Mouse (Mus musculus) adipocyte (in vitro differentiated cells): ENCODE results near the gene Mettl26.
A peak's percentile ranks its signal among the peaks of the same experiment; 100 is the strongest.

Experiments
- DNase-seq: peaks from one replicate; pipeline ENCODE4 v3.0.0-alpha.2; 2016; ENCODE audit warnings: low spot score

The Mettl26 gene

DNA sequence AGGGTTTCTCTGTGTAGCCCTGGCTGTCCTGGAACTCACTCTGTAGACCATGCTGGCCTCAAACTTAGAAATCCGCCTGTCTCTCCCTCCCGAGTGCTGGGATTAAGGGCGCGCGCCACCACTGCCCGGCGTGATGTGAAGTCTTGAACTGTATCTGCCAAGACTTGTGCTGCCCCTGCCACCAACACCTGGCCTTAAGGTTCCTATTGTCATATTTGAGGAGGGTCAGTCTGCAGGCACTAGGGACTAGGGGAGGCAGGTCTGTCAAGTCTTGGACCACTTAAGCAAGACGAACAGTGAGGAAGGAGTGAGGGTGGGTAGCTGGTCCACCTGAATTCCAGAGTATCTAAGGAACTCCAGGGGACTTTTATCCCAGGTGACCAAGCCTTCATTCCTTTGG is 5.4 kb upstream of the Mettl26 start:
- no peak for DNase-seq

DNA sequence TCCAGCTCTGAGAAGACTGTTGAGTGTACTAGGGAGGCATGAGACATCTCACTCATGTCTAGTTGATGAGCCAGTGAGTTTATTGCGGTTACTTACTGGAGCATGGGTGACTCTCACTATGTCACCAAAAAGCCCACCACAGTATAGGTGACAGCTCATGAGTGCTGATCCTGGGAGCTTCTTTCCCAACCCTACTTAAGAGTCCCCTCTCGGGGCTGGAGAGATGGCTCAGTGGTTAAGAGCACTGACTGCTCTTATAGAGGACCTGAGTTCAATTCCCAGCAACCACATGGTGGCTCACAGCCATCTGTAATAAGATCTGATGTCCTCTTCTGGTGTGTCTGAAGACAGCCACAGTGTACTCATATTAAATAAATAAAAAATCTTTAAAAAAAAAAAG is 4.9 kb upstream of the Mettl26 start:
- no peak for DNase-seq

DNA sequence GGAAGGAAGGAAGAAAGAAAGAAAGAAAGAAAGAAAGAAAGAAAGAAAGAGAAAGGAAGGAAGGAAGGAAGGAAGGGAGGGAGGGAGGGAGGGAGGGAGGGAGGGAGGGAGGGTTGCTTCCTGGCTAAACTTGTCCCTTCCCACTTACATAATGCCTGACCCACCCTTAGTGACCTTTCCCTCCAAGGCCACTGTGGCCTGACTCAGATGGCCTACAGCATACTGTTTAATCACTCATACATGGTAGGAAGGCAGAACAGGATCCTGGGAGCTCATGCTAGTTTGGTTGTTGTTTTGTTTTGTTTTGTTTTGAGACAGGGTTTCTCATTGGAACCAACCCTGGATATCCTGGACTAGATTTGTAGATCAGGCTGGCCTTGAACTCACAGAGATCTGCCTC is 3.3 kb upstream of the Mettl26 start:
- DNase-seq, result peak; percentile 59

DNA sequence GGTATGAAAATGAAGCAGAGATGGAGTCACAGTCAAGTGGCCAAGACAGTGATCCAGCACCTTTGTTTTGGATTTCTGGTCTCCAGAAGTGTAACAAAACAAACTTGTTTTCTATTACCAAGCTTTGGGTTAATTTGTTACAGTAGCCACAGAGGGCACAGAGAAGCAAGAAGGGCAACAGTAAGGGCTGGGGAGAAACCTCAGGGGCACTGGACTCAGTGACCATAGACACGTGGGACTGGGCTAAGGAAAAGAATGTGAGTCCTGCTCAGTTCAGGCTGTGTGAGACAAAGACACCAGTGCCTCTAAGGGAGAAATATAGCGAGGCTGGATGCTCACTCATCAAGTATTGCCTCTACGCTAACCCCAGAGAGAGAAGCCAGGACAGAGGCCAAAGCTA is 2.2 kb upstream of the Mettl26 start:
- DNase-seq, result no peak

DNA sequence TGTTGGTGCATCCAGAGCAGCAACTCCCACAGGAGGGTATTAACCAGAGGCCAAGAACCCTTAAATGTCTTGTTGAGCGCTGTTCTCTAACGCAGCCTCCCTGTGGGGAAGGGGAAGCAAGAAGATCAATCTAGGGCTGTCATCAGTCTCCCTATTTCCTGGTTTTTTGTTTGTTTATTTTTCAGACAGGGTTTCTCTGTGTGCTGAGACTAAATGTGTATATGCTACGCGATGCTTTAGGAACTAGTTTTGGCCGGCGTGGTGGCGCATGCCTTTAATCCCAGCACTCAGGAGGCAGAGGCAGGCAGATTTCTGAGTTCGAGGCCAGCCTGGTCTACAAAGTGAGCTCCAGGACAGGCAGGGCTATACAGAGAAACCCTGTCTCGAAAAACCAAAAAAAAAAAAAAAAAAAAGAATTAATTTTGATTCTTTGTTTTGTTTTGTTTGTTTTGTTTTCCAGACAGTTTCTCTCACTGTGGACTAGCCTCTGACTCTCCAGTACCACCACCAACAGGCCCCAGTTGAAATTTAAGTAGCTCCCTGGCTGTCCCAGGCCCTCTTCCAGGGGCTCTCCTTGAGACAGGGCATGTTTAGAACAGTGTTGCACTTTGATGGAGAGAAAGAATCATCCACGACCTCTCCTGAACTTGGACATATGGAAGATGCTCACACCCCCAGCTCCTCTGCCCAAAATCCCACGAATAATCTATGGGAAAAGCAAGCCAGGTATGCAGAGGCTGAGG is 1.3 kb upstream of the Mettl26 start:
- DNase-seq, result no peak

DNA sequence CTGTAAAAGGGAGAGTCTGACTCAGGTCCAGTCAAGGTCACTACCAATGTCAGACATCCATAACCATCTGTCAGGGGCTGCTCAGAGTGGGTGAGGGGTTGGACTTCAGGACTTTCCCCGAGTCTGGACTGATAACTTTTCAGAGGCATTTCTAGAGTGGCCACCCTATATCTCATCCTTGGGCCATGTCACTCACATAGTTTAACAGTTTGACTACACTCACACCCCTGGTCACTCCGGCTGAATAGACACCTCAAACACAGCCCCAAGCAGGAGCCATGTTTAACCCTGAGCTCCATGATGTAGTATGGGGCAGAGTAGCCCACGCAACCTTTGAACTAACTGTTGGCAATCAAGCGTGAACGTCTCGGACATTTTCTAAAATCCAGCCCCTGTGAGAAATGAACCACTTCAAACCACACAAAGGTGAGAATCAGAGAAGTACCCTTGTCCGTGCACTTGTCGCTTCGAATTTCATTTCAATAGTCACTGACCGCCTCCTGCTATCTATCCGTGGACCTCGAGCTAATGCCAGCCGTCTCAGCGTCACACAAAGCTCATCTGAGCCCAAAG is 640 bp upstream of the Mettl26 start:
- DNase-seq, result no peak

DNA sequence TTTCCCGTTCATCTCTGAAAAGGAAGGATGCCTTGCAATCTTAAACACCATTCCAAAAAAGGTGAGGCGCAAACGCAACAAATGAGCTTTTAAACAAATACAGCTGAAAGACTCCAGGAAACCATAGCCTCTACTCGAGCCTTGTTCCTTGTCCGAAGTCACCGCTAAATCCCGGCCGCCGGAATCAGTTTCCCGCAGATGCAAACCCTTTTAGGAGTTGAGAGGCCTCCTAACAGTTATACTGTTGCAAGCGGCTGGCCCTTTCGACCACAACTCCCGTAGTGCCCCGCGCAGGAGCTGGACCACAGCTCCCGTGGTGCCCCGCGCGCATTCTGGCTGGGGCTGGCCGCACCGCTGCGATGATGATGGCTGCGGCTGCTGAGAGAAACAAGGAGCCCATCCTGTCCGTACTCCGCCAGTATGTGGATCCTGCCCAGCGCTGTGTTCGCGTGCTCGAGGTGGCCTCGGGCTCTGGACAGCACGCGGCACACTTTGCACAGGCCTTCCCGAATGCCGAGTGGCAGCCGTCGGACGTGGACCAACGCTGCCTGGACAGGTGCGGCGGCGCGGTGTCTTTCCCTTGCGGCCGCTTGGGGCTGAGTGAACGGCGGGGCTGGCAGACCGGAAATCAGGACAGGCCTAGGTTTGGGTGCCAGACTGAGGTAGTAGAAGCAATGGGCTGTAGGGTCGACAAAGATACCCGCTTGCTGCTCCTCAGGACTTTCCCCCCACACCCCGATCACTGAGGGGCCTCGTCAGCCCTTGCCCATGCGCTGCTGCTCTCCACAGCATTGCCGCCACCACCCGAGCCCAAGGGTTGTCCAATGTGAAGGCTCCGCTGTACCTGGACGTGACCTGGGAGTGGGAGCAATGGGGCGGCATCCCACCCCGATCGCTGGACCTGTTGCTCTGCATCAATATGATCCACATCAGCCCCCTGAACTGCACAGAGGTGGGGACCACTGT is 580 bp downstream of the Mettl26 start:
- peak; percentile 90 for DNase-seq

DNA sequence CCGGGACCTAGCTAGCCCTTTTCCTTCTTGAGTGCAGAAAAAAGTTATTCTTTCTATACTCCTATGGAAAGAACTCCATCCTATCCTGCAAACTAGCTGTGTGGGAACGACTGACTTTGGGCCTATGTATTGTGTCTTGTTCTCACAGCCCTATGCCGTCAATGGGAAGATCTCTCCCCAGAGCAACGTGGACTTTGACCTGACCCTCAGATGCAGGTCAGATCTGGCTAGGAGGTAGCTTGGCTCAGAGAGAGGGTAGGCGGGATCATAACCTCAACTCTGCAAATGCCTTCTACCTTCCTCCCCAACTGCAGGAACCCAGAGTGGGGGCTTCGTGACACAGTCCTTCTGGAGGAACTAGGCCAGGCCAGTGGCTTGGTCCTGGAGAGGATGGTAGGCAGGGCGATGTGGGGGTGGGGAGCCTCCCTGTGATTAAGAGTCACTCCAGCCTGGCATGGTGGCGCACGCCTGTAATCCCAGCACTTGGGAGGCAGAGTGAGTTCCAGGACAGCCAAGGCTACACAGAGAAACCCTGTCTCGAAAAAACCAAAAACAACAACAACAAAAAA is 1.6 kb downstream of the Mettl26 start:
- no peak for DNase-seq

DNA sequence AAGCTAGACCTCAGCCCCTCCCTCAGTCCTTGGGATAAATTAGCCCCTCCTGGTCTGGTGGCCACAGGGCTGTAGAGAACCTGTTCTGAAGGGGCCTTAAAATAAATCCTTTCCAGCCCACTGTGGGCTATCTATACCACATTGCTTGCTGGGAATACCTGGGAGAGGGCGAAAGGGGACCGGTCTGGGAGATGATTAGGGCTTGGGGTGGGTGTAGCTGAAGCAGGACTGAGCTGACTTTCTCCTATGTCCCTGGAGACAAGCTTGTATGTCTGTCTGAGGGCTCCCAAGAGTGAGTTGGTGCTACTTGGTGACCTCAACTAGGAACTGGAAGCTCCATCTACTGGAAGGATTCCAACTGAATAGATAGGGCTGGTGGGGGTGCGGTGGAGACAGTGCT is 2.2 kb downstream of the Mettl26 start:
- no peak for DNase-seq

DNA sequence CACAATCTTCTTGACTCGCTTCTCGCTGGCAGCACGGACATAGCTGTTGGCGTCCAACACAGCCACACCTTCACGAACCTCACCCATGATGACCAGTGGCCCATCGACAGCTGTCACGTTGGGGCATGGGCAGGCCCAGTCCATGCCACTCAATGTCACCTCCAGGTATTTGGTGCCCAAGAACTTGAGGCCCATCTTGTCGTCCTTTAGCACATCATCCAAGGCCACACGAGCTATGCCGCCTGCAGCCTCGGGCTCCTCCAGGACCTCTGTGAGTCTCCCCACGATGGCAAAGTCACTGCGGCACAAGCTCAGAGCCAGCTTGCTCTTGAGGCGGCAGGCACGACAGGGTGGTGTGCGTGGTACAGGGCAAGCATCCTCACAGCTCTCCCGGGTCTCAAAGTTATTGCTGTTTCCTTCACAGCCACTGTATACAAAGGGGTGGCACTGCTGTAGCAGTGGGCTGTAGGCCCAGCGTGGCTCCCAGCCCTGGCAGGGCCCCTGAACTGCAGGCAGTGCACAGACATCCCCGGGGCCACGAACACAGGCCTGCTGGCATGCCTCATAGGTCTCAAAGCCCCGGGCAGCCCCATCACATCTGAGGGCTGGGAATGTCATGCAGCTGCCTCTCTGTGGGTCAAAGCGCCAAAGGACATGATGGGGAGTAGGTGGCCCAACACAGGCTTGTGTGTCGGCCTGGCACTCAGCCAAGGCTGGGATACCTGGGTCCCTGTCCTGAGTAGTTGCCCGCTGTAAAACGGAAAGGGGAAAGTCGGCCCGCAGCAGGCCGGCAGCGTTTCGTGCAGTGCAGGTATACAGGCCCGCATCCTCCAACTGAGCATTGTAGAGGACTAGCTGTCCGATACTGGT is 3.1 kb downstream of the Mettl26 start:
- no peak for DNase-seq

DNA sequence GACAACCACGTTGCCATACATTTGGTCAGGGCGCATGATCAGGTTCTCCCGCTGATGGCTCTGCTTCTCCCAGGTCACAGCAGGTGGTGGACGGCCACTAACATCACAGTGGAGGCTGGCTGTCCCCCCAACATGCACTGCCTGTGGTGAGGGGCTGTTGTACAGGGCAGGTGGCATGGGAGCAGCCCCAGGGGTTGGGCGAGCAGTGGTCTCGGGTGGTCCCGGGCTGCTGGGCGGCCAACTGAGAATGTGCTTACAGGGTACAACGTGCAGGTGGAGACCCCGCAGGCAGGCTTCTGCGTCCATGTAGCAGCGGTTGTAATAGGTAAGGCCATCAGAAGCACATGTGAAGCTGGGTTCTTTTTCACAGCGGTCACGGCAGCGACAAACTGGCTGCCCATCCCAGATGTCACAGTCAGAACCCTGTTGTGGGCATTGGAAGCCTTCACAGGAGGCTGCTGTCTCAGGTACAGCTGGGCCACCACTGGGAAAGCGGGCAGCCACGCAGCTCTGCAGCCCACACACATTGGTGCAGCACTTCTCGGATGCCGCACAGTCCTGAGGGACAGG is 3.8 kb downstream of the Mettl26 start:
- DNase-seq, result no peak

DNA sequence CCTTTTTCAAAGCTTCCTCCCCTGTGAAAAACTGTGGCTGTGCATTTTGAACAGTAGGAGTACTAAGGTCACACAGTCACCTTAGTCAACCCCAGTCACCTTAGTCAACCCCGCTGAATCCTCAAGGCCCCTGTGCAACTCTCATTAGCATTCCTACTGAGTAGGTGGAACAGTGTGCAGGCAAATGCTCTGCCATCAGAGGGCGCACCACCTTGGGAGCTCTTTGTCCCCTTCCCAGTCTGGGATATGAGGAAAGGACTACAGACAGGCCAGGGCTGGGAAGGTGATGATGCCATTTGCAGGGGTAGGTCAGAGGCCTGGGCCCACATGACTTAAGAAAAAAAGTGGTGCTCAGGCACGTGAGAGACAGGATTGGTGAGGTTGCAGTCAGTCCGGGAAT is 4.4 kb downstream of the Mettl26 start:
- DNase-seq, result peak; percentile 52

DNA sequence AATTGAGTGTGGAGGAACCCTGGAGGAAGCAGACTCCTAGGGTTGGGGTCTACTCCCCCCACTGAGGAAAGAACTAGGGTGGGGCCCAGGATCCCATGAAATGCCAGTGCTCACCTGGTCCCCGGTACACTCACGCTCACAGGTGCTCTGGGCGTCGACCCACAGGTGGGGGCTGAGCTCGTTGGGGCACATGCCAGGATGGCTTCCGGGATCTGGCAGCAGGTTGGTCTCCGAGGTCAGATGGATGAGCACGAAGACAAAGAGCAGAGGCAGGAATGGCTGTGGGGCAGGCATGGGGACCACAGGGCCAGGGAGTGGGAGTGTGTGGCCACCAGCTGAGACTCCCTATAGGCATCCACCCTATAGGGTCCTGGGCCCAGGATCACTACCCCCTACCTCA is 4.9 kb downstream of the Mettl26 start:
- DNase-seq, result no peak

DNA sequence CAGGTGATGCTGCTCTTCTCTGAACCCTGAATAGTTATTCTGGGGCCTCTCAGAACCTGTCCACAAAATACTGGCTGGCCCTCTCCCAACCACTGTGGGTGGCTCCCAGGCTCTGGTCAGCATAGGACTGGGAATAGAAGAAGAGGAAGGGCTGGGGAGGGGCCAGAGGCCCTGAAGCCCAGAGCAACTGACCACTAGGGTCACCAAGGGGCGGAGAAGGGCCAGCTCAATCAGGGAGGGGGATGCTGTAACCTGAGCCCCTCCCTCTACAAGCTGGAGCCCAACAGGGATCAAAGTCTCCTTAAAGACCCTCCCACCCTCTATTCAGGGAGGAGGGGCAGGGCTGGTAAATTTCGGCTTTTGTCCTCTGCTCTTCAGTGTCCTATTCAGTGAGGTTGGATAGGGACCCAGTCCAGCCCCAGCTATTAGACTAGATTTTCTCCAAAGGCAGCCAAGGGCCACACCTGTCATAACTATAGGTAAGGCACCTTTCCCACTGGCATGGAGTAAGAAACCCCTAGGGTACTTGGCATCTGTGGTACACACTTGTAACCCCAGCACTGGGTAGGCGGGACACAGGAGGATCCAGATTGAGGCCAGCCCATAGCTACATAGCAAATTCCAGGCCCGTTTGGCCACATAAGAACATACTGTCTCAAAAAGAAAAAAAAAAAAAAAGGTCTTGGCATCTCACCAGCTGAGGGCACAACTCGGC is 5.5 kb downstream of the Mettl26 start, which contains the start of gene Wfikkn1:
Gene Wfikkn1 (minus strand): TSS at position 663 of the 715 bp plus-strand sequence.
- peak; percentile 51 for DNase-seq

DNA sequence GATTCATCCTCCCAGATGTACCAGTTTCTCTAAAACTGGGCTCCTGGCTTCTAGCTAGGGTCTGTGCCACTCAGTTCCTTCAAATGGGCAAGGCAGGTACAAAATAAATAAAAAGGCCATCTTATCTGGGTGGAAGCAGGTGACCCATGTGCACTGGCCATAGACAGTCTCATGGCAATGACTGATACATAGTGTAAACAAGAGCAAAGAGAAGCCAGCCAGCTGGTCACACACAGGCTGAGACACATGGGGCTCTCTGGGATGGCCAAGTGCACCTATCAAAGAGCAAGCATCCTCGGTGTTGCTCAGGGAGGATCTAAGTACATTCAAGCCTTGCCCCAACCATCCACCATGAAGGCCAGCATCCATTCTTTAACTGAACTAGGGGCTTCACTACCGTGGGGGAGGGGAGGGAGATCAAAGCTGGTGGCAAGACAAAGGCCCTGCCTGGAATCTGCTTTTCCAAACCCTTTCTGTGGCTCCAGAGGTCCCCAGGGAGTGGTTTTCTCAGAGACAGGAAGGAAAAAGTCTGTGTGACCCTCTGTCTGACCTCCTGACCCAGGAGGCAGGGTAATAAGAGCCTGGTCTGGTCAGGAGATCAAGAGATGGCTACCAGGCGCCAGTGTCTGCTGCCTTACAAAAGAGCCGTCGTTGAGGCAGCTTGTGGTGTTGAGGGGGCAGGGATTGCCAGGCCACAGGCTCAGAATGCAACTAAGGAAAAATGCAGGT is 6.2 kb downstream of the Mettl26 start:
- no peak for DNase-seq

DNA sequence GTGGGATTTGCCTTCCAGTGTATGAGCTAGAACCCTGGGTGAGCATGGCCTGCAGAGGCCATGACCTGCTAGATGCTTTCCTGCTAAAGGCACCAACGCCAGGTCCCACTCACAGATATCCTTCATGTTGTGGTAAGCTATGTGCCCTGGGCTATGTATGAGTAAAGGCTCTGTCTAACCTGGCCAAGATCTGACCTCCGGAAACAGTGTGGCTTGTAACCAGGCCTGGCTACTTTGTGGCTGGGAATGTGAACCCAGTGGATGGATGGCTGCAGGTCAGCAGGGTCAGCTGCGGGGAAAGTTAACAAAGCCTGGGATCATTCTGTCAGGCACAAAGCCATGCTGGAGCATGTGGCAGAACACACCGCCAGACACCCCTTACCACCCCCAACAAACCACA is 6.8 kb downstream of the Mettl26 start:
- no peak for DNase-seq

DNA sequence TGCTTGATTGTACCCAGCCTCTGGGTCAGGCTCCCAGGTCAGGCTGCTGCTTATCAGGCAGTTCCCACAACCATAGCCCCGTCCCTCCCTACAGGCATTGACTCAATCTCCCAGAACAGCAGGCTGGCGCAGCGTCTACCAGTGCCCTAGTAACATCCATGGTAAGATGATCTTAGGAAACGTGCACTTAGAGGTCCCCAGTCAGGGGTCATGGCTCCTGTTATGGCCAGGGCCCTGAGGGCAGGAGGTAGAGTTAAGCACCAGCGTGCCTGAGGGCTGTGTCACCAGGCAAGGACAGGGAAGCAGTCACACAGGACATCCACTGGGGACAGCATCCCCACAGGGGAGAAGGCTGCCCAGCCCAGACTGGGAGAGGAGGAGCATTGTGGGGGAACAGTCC is 7.4 kb downstream of the Mettl26 start:
- DNase-seq, result no peak

DNA sequence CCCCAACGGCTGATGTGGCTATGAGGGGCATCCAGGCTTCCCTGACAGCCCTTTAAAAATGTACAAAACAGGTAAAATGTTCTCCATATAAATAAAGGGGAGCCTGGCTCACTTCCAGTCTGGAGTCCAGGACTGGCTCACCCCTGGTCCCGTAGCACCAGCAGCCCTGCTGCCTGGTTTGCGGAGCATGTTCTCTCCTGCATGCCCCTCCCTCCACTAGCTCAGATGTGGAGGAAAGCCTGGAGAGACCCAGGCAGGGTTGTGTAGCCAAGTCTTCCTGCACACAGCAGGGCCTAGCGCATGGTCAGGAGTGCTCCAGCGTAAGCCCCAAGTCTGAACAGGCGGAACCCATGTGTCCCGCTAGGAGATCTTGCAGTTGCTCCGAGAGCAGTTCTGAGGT is 8.4 kb downstream of the Mettl26 start:
- DNase-seq, result no peak

DNA sequence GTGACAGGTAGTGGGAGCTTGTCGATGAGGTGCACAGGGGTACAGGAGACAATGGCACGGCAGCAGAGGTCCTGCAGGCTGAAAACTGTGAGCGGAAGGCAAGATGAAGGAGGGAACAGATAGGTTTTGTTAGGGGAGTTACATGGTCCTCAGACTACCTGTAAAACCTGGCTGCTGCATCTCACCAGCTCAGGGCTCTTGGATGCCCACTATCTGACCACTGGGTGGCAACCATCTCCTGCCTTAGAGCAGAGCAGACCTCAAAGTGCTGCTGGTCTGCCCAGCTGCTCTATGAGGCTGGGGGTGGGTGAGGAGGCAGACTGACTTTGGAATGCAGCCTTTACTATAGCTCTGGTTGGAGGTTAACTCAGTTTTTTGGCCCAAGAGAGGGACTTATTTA is 8.9 kb downstream of the Mettl26 start:
- no peak for DNase-seq

DNA sequence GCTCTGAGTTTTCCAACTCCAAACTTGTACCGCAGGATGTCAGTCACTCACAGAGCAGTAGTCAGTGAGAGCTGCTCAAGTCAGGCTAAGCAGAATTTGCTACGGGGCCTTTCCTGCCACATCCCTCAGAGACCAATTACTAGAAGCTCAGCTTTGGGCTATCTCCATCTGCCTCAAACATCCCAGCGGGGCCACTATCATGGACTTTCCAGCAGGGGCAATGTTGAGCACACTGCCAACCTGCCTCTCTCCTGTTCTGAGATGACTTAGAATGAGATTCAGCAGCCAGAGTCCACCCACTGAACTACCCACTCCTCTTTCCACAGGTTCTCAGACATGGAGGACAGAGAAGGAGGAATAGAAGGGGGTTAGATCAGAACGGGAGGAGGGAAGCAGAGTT is 10.8 kb downstream of the Mettl26 start:
- no peak for DNase-seq
